Mouse (Mus musculus) heart, adult 2 months (tissue): ENCODE data around the gene Xrcc4. TPM values are rescaled to one million over a fixed set of nuclear protein-coding genes. Genes with fewer than 3 reads are reported as not detected.

Experiments used
- DNase-seq, 2 experiments: peaks; one replicate each; pipeline ENCODE4 v3.0.0; 2021
- H3K27ac ChIP-seq: fragments of 200-600 bp; 2 replicates; pipeline ENCODE4 v1.8.1; 2022
- H3K27me3 ChIP-seq: fragments of 200-500 bp; 2 replicates; pipeline ENCODE4 v1.6.1; 2012; ENCODE audit warnings: mild to moderate bottlenecking, low read length, inconsistent platforms, mixed read lengths; ENCODE audit not compliant: control insufficient read depth, insufficient read depth
- H3K36me3 ChIP-seq: fragments of 200-500 bp; 2 replicates; pipeline ENCODE4 v1.6.1; 2012; ENCODE audit warnings: low read length, inconsistent platforms; ENCODE audit not compliant: control insufficient read depth, insufficient read depth
- H3K4me1 ChIP-seq: fragments of 200-500 bp; 2 replicates; pipeline ENCODE4 v1.6.1; 2011; ENCODE audit warnings: low read length; ENCODE audit not compliant: control insufficient read depth, insufficient read depth
- H3K4me3 ChIP-seq: fragments of 200-600 bp; 2 replicates; pipeline ENCODE4 v1.8.1; 2022
- H3K79me2 ChIP-seq: fragments of 200-500 bp; replicated peaks from 2 replicates; pipeline ENCODE4 v1.6.1; 2012; ENCODE audit warnings: mild to moderate bottlenecking, inconsistent platforms, low read length, moderate library complexity, mixed read lengths; ENCODE audit not compliant: control insufficient read depth, insufficient read depth
- H3K9ac ChIP-seq: fragments of 200-500 bp; 2 replicates; pipeline ENCODE4 v1.6.1; 2012; ENCODE audit warnings: low read depth, mild to moderate bottlenecking, control low read depth, inconsistent platforms, low read length, mixed read lengths
- CTCF ChIP-seq: fragments of 200-600 bp; IDR thresholded peaks from 2 replicates; pipeline ENCODE4 v1.8.1; 2022; ENCODE audit warnings: antibody characterized with exemption, mild to moderate bottlenecking, moderate library complexity
- EP300 ChIP-seq: fragments of 200-500 bp; IDR thresholded peaks from 2 replicates; pipeline ENCODE4 v1.6.1; 2011; ENCODE audit warnings: low read depth, low read length, control low read depth; ENCODE audit not compliant: insufficient read depth
- POLR2A ChIP-seq: fragments of 200-500 bp; IDR thresholded peaks from 2 replicates; pipeline ENCODE4 v1.6.1; 2011; ENCODE audit warnings: mild to moderate bottlenecking, low read depth, low read length, control low read depth; ENCODE audit not compliant: insufficient read depth
- WGBS: fragments of 180-500 bp; shearing (Covaris S2); methylation state at CpG from one replicate; pipeline ENCODE4 v1.1.7; 2018; 5-methylcytosine and 5-hydroxymethylcytosine counted together
- intact Hi-C: fragments of 180-260 bp; cut with DNase I; formaldehyde crosslinking; loops from one replicate; pipeline ENCODE4 v1.15.1; 2025
- polyA plus RNA-seq: library from polyadenylated mRNA; depleted of rRNA; stranded (reverse); fragments of >200 nt; gene quantifications from 2 replicates; pipeline ENCODE4 v1.2.3, GENCODE M21; 2012; rRNA removed
- total RNA-seq, 2 experiments: library from RNA; stranded (reverse); gene quantifications; 2 replicates each; pipeline ENCODE4 v1.2.3; 2021

Gene Xrcc4
- total and polyA plus RNA-seq, 3 experiments: 1.5 to 10.0 (median 8.8) TPM

DNA sequence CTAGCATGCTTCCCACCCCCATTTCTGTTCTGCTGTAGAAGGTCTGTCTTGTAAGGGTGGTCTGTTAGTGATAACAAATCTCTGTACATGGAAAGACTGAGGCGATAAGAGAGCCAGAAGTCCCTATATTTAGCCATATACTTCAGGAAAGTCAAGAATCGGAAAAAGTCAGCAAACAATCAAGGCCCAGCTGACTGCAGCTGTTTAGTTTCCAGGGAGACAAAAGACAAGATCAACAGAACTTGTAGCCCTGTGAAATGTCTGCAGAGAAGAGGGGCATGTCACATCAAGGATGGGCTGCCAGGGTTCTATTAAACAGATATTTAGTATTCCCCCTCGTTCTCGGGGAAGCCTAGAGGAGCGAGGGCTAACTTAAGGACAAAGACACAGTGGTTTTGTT is 354.3 kb downstream of the Xrcc4 start:
- intact Hi-C loops: no loop called here
- DNase-seq: no peak
- H3K4me1 ChIP-seq: no peaks in the 10 kb centered on the region

DNA sequence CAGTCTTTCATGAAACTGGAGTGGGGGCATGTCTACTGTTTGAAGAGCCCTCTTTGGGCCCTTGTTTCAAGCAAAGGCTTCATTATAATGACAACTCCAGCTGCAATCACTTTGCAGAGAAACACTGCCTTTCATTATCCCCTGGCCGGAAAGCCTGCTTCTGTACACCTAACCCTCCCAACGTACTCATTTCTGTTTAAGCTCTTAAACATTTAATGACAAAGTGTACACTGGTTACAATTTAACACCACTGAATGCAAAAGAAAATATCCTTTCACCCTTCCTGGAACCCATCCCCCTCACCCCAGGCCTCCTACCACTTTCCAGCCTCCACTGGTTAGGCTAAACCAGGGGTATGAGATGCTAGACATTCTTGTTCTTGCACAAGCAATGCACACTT is 362.9 kb downstream of the Xrcc4 start:
- DNase-seq: no peak
- Histone ChIP-seq H3K36me3 (no peaks in the 10 kb centered on the region), H3K27ac (no peak overlapping the region), H3K27me3 (peaks cover 2% of the 10 kb centered on the region; the same call in 1 of the 2 replicates), H3K4me1 (no peaks in the 10 kb centered on the region), H3K79me2 (no peaks in the 10 kb centered on the region), H3K4me3 (no peak overlapping the region), H3K9ac (no peak overlapping the region)
- intact Hi-C loops: no loop called here
- WGBS: 83% methylated on average over 2 of the region's 2 CpGs
- no peak for TF ChIP-seq CTCF
- TF ChIP-seq EP300: no peak
- no peak for TF ChIP-seq POLR2A

More for the DNA sequence above, 354.3 kb downstream of the Xrcc4 start:
- Histone ChIP-seq H3K4me3 (no peak overlapping the region), H3K27ac (no peak overlapping the region), H3K9ac (no peak overlapping the region), H3K79me2 (no peaks in the 10 kb centered on the region), H3K36me3 (no peaks in the 10 kb centered on the region), H3K27me3 (no peaks in the 10 kb centered on the region)
- TF ChIP-seq EP300 (no peak), POLR2A (no peak), CTCF (no peak)
- 30% methylated on average over 5 of the region's 5 CpGs for WGBS

Other genes starting within 250 kb of the Xrcc4 start
- 1 to 10 TPM; 6.1 TPM for gene Tmem167, start 485 bp downstream of the Xrcc4 start, total RNA-seq
- gene Tmem167, start 485 bp downstream of the Xrcc4 start, polyA plus RNA-seq: 1.9 and 3.5 TPM in 2 replicates